Mouse (Mus musculus) adipocyte (in vitro differentiated cells): ENCODE results near the gene Cnr2.
A peak's percentile ranks its signal among the peaks of the same experiment; 100 is the strongest.

ENCODE experiments used
- DNase-seq: peaks from one replicate; pipeline ENCODE4 v3.0.0-alpha.2; 2016; ENCODE audit warnings: low spot score

Gene Cnr2

GRCm38 (mm10) chr4:135895071-135895571 is at the start of gene Cnr2:
Gene Cnr2, plus strand, starts transcription at chr4:135895394.
- no peak for DNase-seq

- peak; percentile 69 for DNase-seq
Measured at GRCm38 (mm10) chr4:135847581-135847980, 47.6 kb upstream of the Cnr2 start.

DNA sequence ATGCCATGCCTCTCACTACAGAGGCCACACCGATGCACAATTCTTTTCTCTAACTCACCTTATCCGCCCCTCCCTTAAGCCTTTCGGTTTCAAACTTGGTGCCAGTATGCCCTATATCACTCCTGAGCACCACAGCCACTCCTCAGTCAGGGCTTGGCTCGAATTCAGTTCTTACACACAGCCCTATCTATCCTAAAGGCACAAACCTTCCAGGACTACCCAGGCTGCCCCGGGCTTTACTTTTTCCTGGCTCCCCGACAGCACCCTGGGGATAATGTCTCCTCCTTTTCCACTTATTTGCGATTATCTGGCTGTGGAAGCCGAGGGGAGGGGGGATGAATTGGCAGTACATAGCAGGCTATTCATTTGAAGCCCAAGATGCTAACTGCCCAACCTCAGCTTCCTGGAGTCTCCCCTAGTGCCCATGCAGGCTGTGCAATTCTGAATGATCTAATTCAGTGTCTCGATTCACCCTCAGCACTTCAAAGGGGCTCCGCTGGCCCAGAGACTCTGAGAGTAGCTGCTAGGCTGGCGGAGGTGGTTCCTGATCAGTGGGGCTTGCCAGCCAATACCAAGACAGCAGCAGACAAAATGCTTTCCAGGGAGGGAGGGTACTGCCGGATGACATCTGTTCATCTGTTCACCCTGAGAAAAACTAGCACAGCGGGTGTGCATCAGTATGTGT is 44.6 kb upstream of the Cnr2 start:
- DNase-seq, result no peak

GRCm38 (mm10) chr4:135851942-135852341 is 43.3 kb upstream of the Cnr2 start:
- no peak for DNase-seq

- DNase-seq, result no peak
Measured at GRCm38 (mm10) chr4:135853987-135854546, 41.1 kb upstream of the Cnr2 start.

DNA sequence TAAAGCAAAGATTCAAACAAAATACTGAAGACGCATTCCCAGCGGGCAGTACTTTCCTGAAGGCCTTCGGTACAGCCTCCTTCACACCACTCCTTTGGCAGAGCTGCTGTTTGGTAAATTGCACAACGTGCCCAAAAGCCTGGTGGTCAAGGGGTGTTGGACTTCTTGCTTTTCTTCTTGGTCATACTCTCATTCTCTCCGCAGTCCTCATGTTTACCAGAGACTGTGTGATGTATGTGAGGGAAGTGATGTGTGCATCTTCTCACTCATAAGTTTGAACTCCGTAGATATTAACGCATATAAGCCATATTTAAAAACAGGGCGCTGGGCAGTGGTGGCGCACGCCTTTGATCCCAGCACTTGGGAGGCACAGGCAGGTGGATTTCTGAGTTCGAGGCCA is 40.6 kb upstream of the Cnr2 start:
- no peak for DNase-seq

DNA sequence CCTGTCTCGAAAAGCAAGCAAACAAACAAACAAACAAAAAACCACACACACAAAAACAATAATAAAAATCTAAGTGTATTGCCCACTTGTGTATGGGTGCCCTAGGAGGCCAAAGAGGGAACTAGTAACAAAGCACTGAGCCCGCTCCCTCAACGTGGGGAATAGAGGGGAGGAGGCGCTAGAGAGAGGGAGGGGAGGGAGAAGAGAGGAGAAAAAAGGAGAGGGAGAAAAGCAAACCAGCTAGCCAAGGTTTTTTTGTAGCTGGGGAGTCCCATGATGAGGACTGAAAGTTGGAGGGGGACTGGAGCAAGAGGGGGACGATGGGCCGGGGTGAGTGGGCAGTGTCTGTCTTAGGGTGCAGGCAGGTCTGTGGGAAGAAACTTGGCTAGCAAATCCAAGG is 40.1 kb upstream of the Cnr2 start:
- DNase-seq, result no peak

DNA sequence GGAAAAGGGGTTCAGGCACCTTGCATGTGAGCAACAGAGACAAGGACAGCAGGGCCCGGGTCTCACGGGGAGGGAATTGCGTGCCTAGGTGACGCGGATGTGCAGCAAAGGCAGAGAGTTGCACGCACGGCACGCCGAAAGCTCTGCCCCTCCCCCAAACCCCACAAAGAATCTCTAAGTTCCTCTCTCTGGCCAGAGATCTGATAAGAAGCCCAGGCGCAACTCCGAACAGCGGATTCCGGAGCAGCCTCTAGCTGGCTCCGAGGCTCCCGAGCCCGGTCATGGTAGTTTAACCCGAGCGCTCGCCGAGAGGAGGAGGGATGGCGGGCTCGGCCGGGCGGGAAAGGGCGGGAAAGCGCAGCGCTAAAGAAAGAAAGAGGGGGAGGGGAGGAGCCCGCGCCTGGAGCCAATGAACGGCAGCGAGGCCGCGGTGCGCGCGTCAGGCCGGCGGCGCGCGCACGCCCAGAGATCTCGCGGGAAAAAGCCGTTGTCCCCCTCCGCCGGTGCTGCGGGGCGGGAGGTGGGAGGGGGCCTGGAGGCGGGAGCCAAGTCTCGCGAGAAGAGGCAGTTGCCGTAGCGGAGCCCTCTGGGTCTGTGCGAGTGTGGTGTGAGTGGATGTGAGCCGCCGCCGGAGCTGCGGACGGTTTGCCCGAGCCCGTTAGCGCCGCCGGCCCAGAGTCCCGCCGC is 39.5 kb upstream of the Cnr2 start, which contains the start of gene Srsf10:
Gene Srsf10 (plus strand): TSS at position 212 of the 687 bp plus-strand sequence.
- peak; percentile 96 for DNase-seq

DNA sequence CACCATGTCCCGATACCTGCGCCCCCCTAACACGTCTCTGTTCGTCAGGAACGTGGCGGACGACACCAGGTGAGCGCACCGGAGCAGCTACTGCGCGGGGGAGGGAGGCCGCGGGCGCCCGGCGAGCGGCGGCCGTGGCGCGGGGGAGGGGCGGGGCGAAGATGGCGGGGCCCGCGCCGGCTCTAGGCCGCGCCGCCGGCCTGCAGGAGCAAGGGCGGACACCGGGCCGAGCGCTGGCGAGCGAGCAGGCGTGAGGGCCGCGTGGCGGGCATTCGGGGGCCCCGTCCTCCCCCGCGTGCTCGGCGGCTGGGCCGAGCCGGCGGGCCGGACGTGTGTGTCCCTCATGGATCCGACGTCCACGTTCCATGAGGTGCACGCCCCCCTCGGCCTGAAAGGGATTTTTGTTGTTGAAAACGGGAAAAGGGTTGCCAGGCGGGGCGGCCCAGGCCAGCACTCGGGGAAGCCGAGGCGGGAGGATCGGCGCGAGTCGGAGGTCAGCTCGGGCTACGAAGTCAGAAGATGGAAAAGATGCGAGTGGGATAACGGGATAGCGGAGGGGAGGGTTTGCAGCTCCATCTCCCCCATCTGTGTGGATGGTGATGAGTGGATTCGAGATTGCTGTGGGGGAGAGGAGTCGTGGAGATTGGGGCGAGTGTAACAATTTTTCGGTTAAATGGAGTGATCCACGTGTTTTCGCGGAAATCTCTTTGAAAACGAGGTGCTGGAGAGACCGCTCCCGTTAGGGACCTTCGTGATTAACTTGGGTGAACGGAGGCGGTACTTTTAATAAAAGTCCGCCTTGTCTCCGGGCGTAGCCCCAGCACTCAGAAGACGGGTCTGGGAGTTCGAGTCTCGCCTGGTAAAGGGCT is 38.7 kb upstream of the Cnr2 start:
- peak; percentile 63 for DNase-seq

DNA sequence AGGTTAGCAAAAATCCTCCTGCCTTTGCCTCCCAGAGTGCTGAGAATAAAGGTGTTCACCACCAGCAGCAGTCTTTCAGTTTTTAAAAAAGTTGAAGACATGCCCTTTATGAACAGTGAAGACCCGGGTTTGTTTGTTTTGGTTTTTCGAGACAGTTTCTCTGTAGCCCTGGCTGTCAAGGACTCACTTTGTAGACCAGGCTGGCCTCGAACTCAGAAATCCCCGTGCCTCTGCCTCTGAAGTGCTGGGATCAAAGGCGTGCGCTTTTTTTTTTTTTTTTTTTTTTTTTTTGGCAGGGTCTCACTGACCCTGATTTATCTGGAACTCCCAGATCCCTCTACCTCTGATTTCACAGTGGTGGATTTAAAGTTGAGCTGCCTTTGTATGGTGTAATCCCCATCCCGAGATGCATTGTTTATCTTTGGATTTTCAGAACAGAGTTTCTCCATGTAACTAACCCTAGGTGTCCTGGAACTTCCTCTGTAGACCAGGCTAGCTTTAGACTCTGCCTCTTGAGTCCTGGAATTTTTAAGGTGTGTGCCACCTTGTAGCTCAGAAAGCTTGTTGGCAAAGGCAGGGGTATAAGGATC is 37.5 kb upstream of the Cnr2 start:
- DNase-seq, result peak; percentile 29

DNA sequence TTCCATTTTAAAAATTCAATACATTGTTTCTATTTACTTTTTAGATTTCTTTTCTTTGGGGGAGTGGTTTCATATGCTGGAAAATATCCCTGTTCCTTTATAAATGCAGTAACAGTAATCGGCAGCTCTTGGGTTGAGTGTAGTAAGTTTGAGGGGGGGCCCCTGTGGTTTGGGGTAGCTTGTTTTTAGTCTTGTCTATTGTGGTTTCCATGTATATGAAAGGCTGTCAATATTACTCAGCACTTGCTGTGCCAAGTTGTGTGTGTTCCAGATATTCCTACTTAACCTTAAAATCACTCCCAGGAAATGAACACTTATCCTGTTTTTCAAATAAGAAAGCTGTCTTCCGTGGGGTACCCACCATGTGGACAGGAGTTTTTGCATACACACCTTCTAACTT is 26.2 kb upstream of the Cnr2 start:
- peak; percentile 65 for DNase-seq

GRCm38 (mm10) chr4:135870227-135871023 is 24.8 kb upstream of the Cnr2 start:
- no peak for DNase-seq

- DNase-seq, result peak; percentile 39
Measured at GRCm38 (mm10) chr4:135872015-135872414, 23.2 kb upstream of the Cnr2 start.

GRCm38 (mm10) chr4:135872589-135873391 is 22.4 kb upstream of the Cnr2 start:
- peak; percentile 54 for DNase-seq

DNA sequence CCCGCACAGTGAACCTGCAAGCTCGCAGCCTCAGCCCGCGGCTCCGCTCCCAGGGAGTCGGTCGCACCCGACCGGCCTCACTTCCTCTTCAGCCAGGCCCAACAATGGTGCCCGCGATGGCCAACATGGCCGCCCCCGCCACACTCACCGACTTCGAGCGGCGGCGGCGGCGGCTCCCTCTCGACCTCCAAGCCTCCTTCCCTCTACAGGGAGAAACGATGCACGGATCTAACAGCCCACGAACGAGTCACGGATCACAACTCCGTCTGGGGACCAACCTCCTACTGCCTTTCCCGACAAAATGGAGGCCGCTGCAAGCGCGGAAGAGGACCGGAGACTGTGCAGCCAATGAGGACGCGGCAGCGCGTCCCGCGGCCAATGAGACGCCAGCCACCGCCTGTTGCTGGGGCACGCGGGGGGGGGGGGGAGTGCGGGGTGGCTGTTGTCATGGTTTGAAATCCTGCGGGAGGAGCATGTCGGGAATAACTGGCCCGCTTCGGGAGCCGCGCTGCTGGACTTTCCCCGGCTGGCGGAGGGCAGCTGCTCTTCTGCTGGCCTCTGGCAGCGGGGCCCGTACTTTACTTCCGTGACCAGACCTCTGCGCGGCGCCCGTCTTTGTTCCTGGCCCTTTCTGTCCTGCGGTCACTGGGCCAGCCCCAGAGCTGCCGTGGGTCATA is 21.5 kb upstream of the Cnr2 start, which contains the start of gene Pnrc2:
Gene Pnrc2 (minus strand): TSS at position 325 of the 677 bp plus-strand sequence.
- peak; percentile 89 for DNase-seq

GRCm38 (mm10) chr4:135874564-135875535 is 20.3 kb upstream of the Cnr2 start:
- no peak for DNase-seq

DNA sequence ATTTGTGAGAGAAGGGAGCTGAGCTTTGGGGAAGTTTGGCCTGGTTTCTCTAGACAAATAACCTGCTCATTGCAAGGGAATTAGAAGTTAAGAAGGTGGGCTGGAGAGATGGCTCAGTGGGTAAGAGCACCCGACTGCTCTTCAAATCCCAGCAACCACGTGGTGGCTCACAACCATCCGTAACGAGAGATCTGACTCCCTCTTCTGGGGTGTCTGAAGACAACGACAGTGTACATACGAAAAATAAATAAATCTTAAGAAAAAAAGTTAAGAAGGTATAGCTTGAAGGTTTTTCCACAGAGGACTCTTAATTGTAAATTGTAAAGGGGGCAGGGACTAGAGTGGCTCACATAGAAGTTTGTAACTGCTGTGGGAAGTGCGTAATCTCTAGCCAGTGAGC is 19.6 kb upstream of the Cnr2 start:
- no peak for DNase-seq

GRCm38 (mm10) chr4:135875991-135876582 is 19.1 kb upstream of the Cnr2 start:
- DNase-seq, result no peak
